Mouse (Mus musculus) midbrain, embryonic 14.5 days (tissue): ENCODE results near the gene Elf5. TPM values are rescaled to one million over a fixed set of nuclear protein-coding genes. Genes with fewer than 3 reads are reported as not detected.
A peak's percentile ranks its signal among the peaks of the same experiment; 100 is the strongest.

Experiments
- ATAC-seq: fragments of 200-750 bp; cut with Nextera tagmentation; 2 replicates; pipeline ENCODE4 v1.8.0; 2017; ENCODE audit warnings: moderate number of reproducible peaks, moderate library complexity; ENCODE audit not compliant: low FRiP score, low TSS enrichment
- DNase-seq: peaks from one replicate; pipeline ENCODE4 v3.0.0-alpha.2; 2015
- H3K27ac ChIP-seq: fragments of 300-500 bp; sonication (generic); replicated peaks from 2 replicates; pipeline ENCODE4 v1.5.1; 2014; ENCODE audit warnings: mild to moderate bottlenecking, low read depth, low read length, moderate library complexity
- H3K27me3 ChIP-seq: fragments of 300-500 bp; sonication (generic); 2 replicates; pipeline ENCODE4 v1.6.1; 2014; ENCODE audit warnings: low read length, control low read depth, mixed read lengths; ENCODE audit not compliant: control insufficient read depth, insufficient read depth
- H3K36me3 ChIP-seq: fragments of 300-500 bp; sonication (generic); 2 replicates; pipeline ENCODE4 v1.6.1; 2014; ENCODE audit warnings: low read length, control low read depth; ENCODE audit not compliant: control insufficient read depth, insufficient read depth
- H3K4me1 ChIP-seq: fragments of 300-500 bp; sonication (generic); 2 replicates; pipeline ENCODE4 v1.6.1; 2014; ENCODE audit warnings: mild to moderate bottlenecking, antibody characterized with exemption, low read length, control low read depth; ENCODE audit not compliant: control insufficient read depth, insufficient read depth
- H3K4me2 ChIP-seq: fragments of 300-500 bp; sonication (generic); 2 replicates; pipeline ENCODE4 v1.6.1; 2014; ENCODE audit warnings: mild to moderate bottlenecking, low read length, moderate library complexity
- H3K4me3 ChIP-seq: fragments of 300-500 bp; sonication (generic); replicated peaks from 2 replicates; pipeline ENCODE4 v1.5.1; 2014; ENCODE audit warnings: low read depth, low read length
- H3K9ac ChIP-seq: fragments of 300-500 bp; sonication (generic); replicated peaks from 2 replicates; pipeline ENCODE4 v1.6.1; 2014; ENCODE audit warnings: mild to moderate bottlenecking, low read length, moderate library complexity
- H3K9me3 ChIP-seq: fragments of 300-500 bp; sonication (generic); 2 replicates; pipeline ENCODE4 v1.6.1; 2016; ENCODE audit warnings: low read length, control low read depth, mixed read lengths; ENCODE audit not compliant: control insufficient read depth
- WGBS: fragments of 180-500 bp; shearing (Covaris S2); extraction: QIAGEN DNeasy Blood & Tissue Kit; methylation state at CpG from one replicate; pipeline ENCODE4 v1.1.7; 2014; 5-methylcytosine and 5-hydroxymethylcytosine counted together
- polyA plus RNA-seq: library from polyadenylated mRNA; unstranded; fragments of >200 nt; fragmentation: Nextera tagmentation; extraction: Ambion mirVana; gene quantifications from 2 replicates; pipeline ENCODE4 v1.2.1, GENCODE M21; 2014

The Elf5 gene
- polyA plus RNA-seq, 1 experiment from 2014 or later = not detected

DNA sequence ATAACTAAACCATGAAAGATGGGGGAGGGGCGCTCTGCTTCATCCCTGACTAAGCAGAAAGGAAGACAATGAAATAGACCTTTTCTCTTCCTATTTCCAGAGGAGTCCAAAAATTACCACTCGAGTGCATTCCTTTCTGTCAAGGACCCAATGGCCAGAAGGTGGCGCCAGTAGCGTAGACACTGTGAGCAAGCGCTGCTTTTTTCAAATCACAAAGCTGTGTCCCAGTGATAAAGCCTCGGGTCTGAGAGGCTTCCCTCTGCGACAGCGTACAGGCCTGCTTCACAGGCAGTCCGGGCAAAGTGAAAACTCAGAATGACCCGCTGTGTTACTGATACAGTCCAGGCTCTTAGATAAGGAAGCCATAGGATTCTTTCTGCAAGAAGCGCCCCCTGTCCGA, 28.2 kb downstream of the Elf5 start:
- no peak overlapping the region; the same call in 1 of the 2 replicates for H3K9ac ChIP-seq
- H3K4me1 ChIP-seq = no peaks in the 10 kb centered on the region
- H3K27ac ChIP-seq = 0 out of 2 replicates have a peak overlapping the region, but pooled peaks have one; percentile 38
- ATAC-seq (peak; percentile 43; the same call in 1 of the 2 replicates), DNase-seq (peak; percentile 94)
- peak overlapping the region; percentile 12; the same call in 1 of the 2 replicates for H3K4me3 ChIP-seq
- H3K36me3 ChIP-seq = no peaks in the 10 kb centered on the region
- whole genome bisulfite sequencing = 6% methylated on average over 12 of the region's 12 CpGs
- no peaks in the 10 kb centered on the region for H3K27me3 ChIP-seq
- no peaks in the 10 kb centered on the region for H3K9me3 ChIP-seq
- peak overlapping the region; percentile 46 for H3K4me2 ChIP-seq

DNA sequence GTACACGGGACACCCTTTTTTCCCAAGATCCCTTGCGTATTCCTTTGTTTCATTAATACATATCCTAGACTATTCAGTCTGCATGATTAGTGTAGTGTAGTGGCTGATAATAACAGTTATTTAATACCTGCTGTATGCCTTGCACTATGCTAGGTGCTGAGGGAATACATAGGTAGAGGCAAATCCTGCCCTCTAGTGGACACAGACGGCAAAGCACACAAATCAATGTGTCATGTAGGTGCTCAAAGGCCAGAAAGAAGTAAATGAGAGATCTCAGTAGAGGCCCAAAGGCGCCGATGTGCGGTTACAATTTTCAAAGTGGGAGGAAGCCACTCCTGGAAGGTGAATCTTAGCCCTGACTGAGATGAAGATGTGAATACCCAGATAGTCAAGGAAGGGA, 34.3 kb downstream of the Elf5 start:
- H3K9me3 ChIP-seq = no peaks in the 10 kb centered on the region
- no peak overlapping the region for H3K9ac ChIP-seq
- WGBS = 70% methylated on average over 6 of the region's 6 CpGs
- H3K4me3 ChIP-seq = no peak overlapping the region
- no peaks in the 10 kb centered on the region for H3K4me1 ChIP-seq
- no peaks in the 10 kb centered on the region for H3K36me3 ChIP-seq
- no peak overlapping the region for H3K4me2 ChIP-seq
- no peaks in the 10 kb centered on the region for H3K27me3 ChIP-seq
- ATAC-seq = no peak
- H3K27ac ChIP-seq = no peak overlapping the region
- DNase-seq = peak; percentile 73

DNA sequence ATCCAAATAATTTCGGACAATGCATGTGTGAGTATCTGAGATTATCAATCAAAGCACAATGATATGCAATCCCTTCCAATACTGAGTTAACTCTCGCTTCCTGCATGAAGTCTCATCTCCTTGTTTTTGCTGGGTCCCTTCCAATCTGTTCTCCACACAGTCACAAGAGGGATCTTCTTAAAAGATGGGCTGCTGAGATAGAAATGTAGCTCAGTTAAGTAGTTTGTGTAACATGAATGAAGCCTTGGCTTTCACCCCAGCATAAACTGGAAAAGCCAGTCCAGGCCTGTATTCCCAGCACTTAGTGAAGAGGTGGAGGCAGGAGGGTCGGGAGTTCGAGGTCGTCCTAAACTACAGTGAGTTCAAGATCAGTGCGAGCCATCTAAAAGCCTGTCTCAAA, 34.8 kb downstream of the Elf5 start:
- WGBS = 88% methylated on average over 6 of the region's 6 CpGs
- Histone ChIP-seq H3K4me2 (no peak overlapping the region), H3K27ac (no peak overlapping the region), H3K4me3 (no peak overlapping the region), H3K27me3 (no peaks in the 10 kb centered on the region), H3K9me3 (no peaks in the 10 kb centered on the region), H3K4me1 (no peaks in the 10 kb centered on the region), H3K9ac (no peak overlapping the region), H3K36me3 (no peaks in the 10 kb centered on the region)
- no peak for ATAC-seq
- no peak for DNase-seq

DNA sequence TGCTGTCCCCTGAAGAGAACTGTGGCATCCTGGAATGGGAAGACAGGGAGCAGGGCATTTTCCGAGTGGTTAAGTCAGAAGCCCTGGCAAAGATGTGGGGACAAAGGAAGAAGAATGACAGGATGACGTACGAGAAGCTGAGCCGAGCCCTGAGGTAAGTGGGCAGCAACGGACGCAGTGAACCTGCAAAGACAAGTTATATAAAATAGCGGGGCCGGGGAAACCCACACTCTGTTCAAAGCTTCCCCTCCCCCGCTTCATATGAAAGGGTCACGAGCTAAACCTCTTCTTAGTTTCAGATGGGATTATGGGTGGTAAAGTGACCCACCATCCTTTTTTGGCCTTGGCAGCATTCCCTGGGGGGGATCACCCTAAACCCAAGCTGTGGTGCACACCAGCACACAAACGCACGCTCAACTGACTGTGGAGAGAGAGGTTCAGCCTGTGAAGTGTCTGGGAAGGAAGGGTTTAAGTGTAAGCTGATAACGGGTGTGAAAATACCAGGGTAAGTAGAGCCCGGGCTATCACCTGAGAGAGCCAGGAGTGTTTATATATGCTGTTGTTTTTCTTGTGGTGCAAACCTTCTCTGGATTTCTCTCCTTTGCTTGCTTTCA, 37.6 kb downstream of the Elf5 start:
- no peak overlapping the region for H3K9ac ChIP-seq
- ATAC-seq = no peak

DNA sequence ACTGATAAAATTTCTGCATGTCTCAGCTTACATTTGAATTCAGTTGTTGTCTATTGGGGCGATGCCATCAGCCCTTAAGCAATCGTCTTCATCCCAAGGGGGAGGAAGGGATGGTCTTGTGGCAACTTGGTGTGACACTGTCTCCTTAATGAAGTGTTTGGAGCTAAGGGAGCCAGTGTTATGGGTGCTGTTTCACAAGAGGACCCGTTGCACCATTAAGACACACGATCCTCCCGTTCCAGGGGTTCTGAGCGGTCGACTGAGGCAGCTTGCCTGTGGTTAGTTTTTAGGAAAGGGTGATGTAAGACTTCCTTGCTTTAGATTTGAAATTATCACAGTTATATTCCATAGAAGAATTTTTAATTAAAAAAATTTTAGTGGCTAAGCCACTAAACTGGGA, 38.3 kb downstream of the Elf5 start:
- no peak for ATAC-seq
- Histone ChIP-seq H3K27ac (no peak overlapping the region), H3K27me3 (no peaks in the 10 kb centered on the region), H3K9ac (no peak overlapping the region), H3K9me3 (no peaks in the 10 kb centered on the region), H3K4me2 (no peak overlapping the region), H3K36me3 (peaks cover 22% of the 10 kb centered on the region), H3K4me1 (no peaks in the 10 kb centered on the region), H3K4me3 (no peak overlapping the region)
- 89% methylated on average over 7 of the region's 7 CpGs for WGBS
- no peak for DNase-seq

More for the DNA sequence above, 37.6 kb downstream of the Elf5 start:
- Histone ChIP-seq H3K27me3 (no peaks in the 10 kb centered on the region), H3K27ac (no peak overlapping the region), H3K36me3 (peaks cover 16% of the 10 kb centered on the region), H3K4me2 (no peak overlapping the region), H3K4me3 (no peak overlapping the region), H3K4me1 (no peaks in the 10 kb centered on the region), H3K9me3 (no peaks in the 10 kb centered on the region)
- WGBS = 70% methylated on average over 14 of the region's 14 CpGs
- DNase-seq = no peak

DNA sequence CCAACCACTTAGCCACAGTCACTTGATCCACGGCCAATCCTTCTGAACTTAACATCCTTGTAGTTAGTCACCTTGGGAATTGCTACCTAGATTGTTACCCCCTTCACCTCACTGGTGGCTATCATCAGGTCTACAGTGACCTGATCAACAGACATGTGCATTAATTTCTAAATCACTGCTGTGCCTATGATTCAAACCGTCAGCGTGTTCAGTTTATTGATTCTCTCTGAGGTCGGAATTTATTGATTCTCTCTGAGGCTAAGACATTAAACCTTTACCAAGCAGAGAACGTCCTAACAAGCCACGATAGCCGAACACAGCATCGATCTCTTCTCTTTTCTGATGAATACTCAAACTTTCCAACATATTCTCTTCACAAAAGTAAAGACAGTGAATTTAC, 38.8 kb downstream of the Elf5 start:
- Histone ChIP-seq H3K9ac (no peak overlapping the region), H3K27me3 (no peaks in the 10 kb centered on the region), H3K36me3 (peaks cover 27% of the 10 kb centered on the region), H3K9me3 (no peaks in the 10 kb centered on the region), H3K27ac (no peak overlapping the region), H3K4me3 (no peak overlapping the region), H3K4me2 (no peak overlapping the region), H3K4me1 (no peaks in the 10 kb centered on the region)
- DNase-seq (no peak), ATAC-seq (no peak)
- 88% methylated on average over 8 of the region's 8 CpGs for WGBS

DNA sequence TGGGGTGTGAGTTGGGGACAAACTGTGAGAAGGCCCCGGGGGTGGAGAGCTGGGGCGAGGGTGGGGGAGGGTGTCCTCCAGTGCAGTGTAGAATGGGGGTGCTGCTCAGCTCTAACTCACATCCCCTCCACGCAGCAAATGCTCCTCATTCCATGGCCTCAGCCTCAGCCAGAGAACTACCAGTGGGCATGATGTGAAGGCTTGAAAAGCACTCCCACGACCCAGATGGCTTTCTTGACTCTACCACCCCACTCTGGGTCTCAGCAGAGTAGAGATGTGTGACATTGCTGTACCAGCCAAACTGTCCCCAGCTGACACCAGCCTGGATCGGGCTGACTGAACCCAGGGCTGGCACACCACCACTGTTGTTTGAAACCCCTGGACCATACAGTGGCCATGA, 41.1 kb downstream of the Elf5 start:
- DNase-seq (no peak), ATAC-seq (no peak)
- WGBS = 91% methylated on average over 5 of the region's 5 CpGs

DNA sequence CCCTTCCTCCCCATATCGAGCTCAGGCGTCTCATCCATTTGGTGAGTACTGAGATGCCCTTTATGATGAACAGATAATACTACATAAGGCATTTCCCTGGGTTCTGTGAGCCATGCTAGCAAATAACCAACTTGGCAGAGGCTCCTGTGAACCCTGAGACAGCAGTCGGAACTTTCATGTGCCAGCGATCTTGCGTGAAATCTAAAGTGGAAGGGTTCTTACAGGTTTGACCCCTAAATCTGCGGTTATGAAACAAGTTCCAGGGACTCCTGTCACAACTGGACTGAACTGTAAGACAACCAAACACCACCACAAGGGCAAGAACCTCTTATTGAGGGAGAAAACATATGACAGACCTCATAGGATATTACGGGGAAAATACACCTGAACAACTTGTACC, 44.3 kb downstream of the Elf5 start:
- Histone ChIP-seq H3K27me3 (no peaks in the 10 kb centered on the region), H3K4me3 (no peak overlapping the region), H3K4me1 (no peaks in the 10 kb centered on the region), H3K9ac (no peak overlapping the region), H3K36me3 (peaks cover 71% of the 10 kb centered on the region), H3K4me2 (no peak overlapping the region), H3K9me3 (no peaks in the 10 kb centered on the region), H3K27ac (no peak overlapping the region)
- 98% methylated on average over 7 of the region's 7 CpGs for WGBS
- ATAC-seq (no peak), DNase-seq (no peak)

More for the DNA sequence above, 41.1 kb downstream of the Elf5 start:
- Histone ChIP-seq H3K27ac (no peak overlapping the region), H3K4me2 (no peak overlapping the region), H3K9me3 (no peaks in the 10 kb centered on the region), H3K4me1 (no peaks in the 10 kb centered on the region), H3K9ac (no peak overlapping the region), H3K27me3 (no peaks in the 10 kb centered on the region), H3K36me3 (peaks cover 40% of the 10 kb centered on the region), H3K4me3 (no peak overlapping the region)

DNA sequence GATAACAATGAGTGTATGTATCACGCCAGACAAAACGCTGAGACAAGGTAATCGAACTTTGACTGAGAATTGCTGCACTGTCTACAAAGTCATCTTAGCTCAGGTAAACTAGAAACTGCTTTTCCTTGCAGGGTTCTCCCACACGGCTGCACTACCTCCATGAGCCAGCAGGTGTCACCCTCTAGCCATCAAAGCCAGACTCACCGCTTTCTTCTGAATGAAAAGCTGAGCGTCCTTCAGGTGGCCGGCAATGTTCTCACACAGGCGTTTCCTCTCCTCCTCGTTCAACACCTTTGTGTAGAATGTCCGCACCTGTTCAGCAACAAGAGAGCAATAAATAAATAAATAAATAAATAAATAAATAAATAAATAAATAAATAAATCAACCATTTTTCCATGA, 45.2 kb downstream of the Elf5 start:
- Histone ChIP-seq H3K27ac (no peak overlapping the region), H3K4me2 (no peak overlapping the region), H3K9ac (no peak overlapping the region), H3K4me3 (no peak overlapping the region), H3K9me3 (no peaks in the 10 kb centered on the region), H3K27me3 (no peaks in the 10 kb centered on the region), H3K4me1 (no peaks in the 10 kb centered on the region), H3K36me3 (peaks cover 75% of the 10 kb centered on the region)
- peak; percentile 76; the same call in 1 of the 2 replicates for ATAC-seq
- peak; percentile 93 for DNase-seq
- WGBS = 22% methylated on average over 10 of the region's 10 CpGs
